Mouse (Mus musculus) heart, postnatal 0 days (tissue): ENCODE results near the gene BC048562. TPM values are rescaled to one million over a fixed set of nuclear protein-coding genes. Genes with fewer than 3 reads are reported as not detected.

Source experiments
- ATAC-seq: fragments of 200-750 bp; cut with Nextera tagmentation; 2 replicates; pipeline ENCODE4 v1.8.0; 2017; ENCODE audit warnings: low read depth, moderate number of reproducible peaks, moderate library complexity; ENCODE audit not compliant: insufficient read depth
- DNase-seq: peaks from one replicate; pipeline ENCODE4 v3.0.0-alpha.2; 2016; ENCODE audit warnings: low spot score
- H3K27ac ChIP-seq: fragments of 300-500 bp; sonication (generic); 2 replicates; pipeline ENCODE4 v1.5.1; 2014; ENCODE audit warnings: low read depth, mild to moderate bottlenecking
- H3K27me3 ChIP-seq: fragments of 300-500 bp; sonication (generic); 2 replicates; pipeline ENCODE4 v1.6.1; 2014; ENCODE audit warnings: low read length, mixed read lengths; ENCODE audit not compliant: control insufficient read depth, insufficient read depth
- H3K36me3 ChIP-seq: fragments of 300-500 bp; sonication (generic); replicated peaks from 2 replicates; pipeline ENCODE4 v1.6.1; 2014; ENCODE audit warnings: low read length, mixed read lengths; ENCODE audit not compliant: control insufficient read depth, insufficient read depth
- H3K4me1 ChIP-seq: fragments of 300-500 bp; sonication (generic); 2 replicates; pipeline ENCODE4 v1.6.1; 2014; ENCODE audit warnings: antibody characterized with exemption; ENCODE audit not compliant: control insufficient read depth, insufficient read depth
- H3K4me2 ChIP-seq: fragments of 300-500 bp; sonication (generic); 2 replicates; pipeline ENCODE4 v1.6.1; 2014; ENCODE audit warnings: low read depth, mild to moderate bottlenecking, low read length, moderate library complexity
- H3K4me3 ChIP-seq: fragments of 300-500 bp; sonication (generic); 2 replicates; pipeline ENCODE4 v1.5.1; 2014; ENCODE audit warnings: low read depth, low read length
- H3K9ac ChIP-seq: fragments of 300-500 bp; sonication (generic); replicated peaks from 2 replicates; pipeline ENCODE4 v1.6.1; 2014; ENCODE audit warnings: low read depth, low read length, mixed read lengths
- H3K9me3 ChIP-seq: fragments of 300-500 bp; sonication (generic); replicated peaks from 2 replicates; pipeline ENCODE4 v1.6.1; 2016; ENCODE audit warnings: low read length; ENCODE audit not compliant: control insufficient read depth
- CTCF ChIP-seq: IDR thresholded peaks from 2 replicates; pipeline ENCODE4 v1.5.1; 2016; ENCODE audit warnings: antibody characterized with exemption, control low read depth, low read depth
- EP300 ChIP-seq: IDR thresholded peaks from 2 replicates; pipeline ENCODE4 v1.6.1; 2016; ENCODE audit warnings: antibody characterized with exemption, low read depth
- WGBS: fragments of 180-500 bp; shearing (Covaris S2); extraction: QIAGEN DNeasy Blood & Tissue Kit; methylation state at CpG from one replicate; pipeline ENCODE4 v1.1.7; 2014; 5-methylcytosine and 5-hydroxymethylcytosine counted together
- polyA plus RNA-seq: library from polyadenylated mRNA; unstranded; fragments of >200 nt; fragmentation: Nextera tagmentation; extraction: Ambion mirVana; gene quantifications from 2 replicates; pipeline ENCODE4 v1.2.1, GENCODE M21; 2015
- total RNA-seq: library from RNA; depleted of rRNA; stranded (reverse); fragments of >200 nt; gene quantifications from 2 replicates; pipeline ENCODE4 v1.2.3, GENCODE M21; 2014; ENCODE audit warnings: low replicate concordance

Gene BC048562
- total and polyA plus RNA-seq, 2 experiments from 2014 or later = not detected

DNA sequence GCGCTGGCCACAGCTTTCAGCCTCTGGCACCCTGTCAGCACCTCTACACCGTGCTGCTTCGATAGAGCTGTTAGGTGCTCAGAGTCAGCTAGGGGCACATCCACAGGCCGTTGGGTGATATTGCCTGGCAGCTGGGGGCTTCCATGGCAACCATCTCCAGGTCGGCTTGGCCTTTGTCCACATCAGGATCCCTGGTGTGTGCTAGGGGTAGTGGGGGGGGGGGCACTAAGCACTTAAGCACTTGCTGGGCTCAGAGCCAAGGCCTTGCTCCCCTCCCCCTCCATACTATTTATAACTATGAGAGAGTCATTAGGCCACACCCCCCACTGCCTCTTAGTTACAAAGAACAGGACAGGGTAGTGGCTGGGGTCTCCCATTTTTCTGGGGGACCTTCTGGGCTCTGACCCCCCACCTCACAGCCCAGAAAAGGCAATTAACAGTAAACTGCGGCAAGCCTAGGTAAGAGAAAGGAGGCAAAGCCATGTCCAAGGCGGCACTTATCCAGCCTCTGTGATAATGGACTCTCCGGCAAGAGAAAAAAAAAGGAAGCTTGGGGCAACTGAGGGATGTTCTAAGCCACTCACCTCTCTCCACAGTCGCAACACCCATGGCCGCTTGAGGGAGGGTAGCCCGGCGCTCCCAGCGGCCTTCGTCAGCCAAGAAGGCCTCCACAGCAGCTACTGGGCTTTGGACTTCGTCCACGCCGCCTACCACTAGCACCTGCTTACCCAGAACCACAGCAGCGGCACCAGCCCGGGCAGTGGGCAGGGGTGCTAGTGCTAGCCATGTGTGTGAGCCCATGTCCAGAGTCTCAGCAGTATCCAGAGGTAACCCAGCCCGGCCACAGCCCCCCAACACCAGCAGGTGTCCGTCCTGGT is 14.2 kb downstream of the BC048562 start:
- peak overlapping the region; percentile 98 for H3K4me2 ChIP-seq
- no peaks in the 10 kb centered on the region for H3K9me3 ChIP-seq
- no peaks in the 10 kb centered on the region for H3K27me3 ChIP-seq
- TF ChIP-seq CTCF (0 out of 2 replicates have a peak, but pooled peaks have one; percentile 11), EP300 (peak; percentile 81)
- peak; percentile 89 for DNase-seq
- H3K4me3 ChIP-seq = peak overlapping the region; percentile 65
- 33% methylated on average over 21 of the region's 21 CpGs for WGBS
- H3K4me1 ChIP-seq = peaks cover 26% of the 10 kb centered on the region
- peak overlapping the region; percentile 93 for H3K27ac ChIP-seq
- peak overlapping the region; percentile 24 for H3K9ac ChIP-seq
- ATAC-seq = peak; percentile 83
- H3K36me3 ChIP-seq = peaks cover 12% of the 10 kb centered on the region

DNA sequence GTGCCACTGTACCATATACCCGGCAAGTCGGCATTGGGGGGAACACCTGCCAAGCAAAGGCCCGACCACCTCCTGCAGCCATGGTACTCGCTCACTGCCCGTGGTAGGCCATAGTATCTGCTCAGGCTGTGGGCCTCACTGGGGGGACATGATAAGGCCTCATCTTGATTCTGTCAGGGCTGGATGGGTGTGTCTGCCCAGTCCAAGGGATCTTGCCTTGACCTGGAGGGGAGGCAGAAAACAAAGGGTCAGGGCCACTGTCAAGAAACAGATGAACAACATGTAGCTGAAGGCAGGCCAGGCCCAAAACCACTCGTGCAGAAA is 14.8 kb downstream of the BC048562 start:
- ATAC-seq = no peak
- peak overlapping the region; percentile 98 for H3K4me2 ChIP-seq
- WGBS = 38% methylated on average over 6 of the region's 6 CpGs
- H3K9me3 ChIP-seq = no peaks in the 10 kb centered on the region
- TF ChIP-seq EP300 = no peak
- TF ChIP-seq CTCF = no peak
- H3K4me1 ChIP-seq = peaks cover 24% of the 10 kb centered on the region
- H3K27me3 ChIP-seq = no peaks in the 10 kb centered on the region
- peak overlapping the region; percentile 93 for H3K27ac ChIP-seq
- peak overlapping the region; percentile 24 for H3K9ac ChIP-seq
- no peak for DNase-seq
- peak overlapping the region; percentile 65; the same call in 1 of the 2 replicates for H3K4me3 ChIP-seq
- peaks cover 12% of the 10 kb centered on the region for H3K36me3 ChIP-seq

DNA sequence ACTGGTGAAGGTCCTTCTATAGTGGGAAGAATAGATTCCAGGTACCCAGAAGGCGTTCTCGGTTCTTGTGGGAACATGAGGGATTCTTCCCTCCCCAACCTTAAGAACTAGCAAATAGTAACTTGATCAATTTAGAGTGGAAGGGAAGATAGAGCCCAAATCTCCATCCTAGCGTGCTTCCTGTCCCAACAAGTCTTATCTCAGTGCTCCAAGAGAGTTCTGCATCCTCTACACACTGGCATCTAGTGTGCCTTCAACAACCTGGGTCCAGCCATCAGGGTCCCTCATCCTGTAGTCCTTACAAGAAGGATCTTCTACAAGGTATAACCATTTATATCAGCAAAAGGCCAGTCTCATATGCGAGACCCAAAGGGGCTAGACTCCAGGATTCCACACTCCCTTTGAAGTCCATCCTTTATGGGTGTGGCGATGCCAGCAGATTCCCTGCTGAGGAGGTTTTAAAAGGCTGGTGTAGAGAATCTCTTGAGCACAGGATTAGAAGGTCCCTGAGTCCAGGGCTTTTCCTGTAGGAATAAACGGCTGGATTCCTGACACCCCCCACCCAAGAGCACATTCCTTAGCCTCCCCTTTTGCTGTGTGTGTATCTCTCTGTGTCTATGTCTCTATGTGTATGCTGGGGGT is 15.4 kb downstream of the BC048562 start:
- H3K27ac ChIP-seq = peak overlapping the region; percentile 93
- H3K4me2 ChIP-seq = peak overlapping the region; percentile 98
- peaks cover 12% of the 10 kb centered on the region for H3K36me3 ChIP-seq
- no peaks in the 10 kb centered on the region for H3K9me3 ChIP-seq
- 39% methylated on average over 6 of the region's 6 CpGs for WGBS
- DNase-seq = no peak
- peak overlapping the region; percentile 67 for H3K9ac ChIP-seq
- no peak for ATAC-seq
- peaks cover 24% of the 10 kb centered on the region for H3K4me1 ChIP-seq
- peak overlapping the region; percentile 65 for H3K4me3 ChIP-seq
- no peak for TF ChIP-seq CTCF
- no peak for TF ChIP-seq EP300
- H3K27me3 ChIP-seq = no peaks in the 10 kb centered on the region

DNA sequence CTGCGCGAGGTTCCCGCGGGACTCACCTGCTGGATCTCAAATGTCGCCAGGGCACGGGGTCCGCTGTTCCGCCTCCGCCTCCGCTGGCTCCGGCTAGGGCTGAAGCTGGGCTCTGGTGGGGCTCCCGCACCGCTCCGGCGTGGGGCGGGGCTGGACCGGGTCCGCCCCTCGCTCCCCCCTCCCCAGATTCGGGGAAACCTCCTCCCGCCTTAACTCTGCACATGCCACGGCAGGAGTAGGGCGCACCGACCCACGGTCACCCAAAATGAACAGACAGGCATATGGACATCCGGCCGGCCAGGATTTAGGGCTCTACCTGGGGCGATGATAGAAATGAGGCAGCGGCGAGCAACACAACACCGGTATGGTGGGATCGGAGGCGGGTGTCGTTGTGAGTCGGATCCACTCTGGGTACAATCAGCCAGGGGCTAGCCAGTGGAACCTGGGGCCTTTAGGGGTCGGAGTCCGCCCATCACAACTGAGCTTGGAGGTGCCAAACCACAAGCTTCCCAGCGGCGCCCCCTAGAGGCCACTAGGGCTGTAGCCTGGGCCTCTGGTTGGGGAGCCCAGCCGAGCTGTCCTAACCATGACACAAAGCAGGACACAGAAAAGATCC is 16.1 kb downstream of the BC048562 start:
- 0 out of 2 replicates have a peak, but pooled peaks have one; percentile 30 for TF ChIP-seq EP300
- peak; percentile 89 for TF ChIP-seq CTCF
- H3K9ac ChIP-seq = peak overlapping the region; percentile 67
- peaks cover 24% of the 10 kb centered on the region for H3K4me1 ChIP-seq
- WGBS = under 1% methylated on average over 40 of the region's 40 CpGs
- H3K4me2 ChIP-seq = peak overlapping the region; percentile 98
- peak; percentile 86 for DNase-seq
- H3K27me3 ChIP-seq = no peaks in the 10 kb centered on the region
- peak; percentile 76 for ATAC-seq
- H3K36me3 ChIP-seq = peaks cover 11% of the 10 kb centered on the region
- H3K27ac ChIP-seq = peak overlapping the region; percentile 93
- peak overlapping the region; percentile 65 for H3K4me3 ChIP-seq
- no peaks in the 10 kb centered on the region for H3K9me3 ChIP-seq

DNA sequence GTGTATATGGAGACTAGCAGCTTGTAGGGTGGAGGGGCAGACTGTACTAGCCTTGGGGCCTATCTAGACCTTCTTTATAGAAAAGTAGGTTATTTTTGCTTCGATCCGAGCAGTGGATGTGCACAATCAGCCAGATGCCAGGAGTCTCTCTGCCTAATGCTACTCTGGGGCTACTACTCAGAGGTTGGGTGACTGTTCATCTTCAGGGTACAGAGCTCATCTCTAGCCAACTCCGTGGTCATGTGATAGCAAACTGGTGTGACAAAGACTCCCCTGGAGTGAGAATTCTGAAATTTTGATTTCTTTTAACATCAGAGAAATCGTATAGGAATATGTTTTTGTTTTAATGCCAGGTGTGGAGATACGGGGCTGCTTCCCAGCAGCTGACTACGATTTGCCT is 16.6 kb downstream of the BC048562 start:
- H3K9me3 ChIP-seq = no peaks in the 10 kb centered on the region
- peaks cover 24% of the 10 kb centered on the region for H3K4me1 ChIP-seq
- H3K4me3 ChIP-seq = peak overlapping the region; percentile 65
- WGBS = 27% methylated on average over 6 of the region's 6 CpGs
- H3K4me2 ChIP-seq = peak overlapping the region; percentile 98
- no peak for TF ChIP-seq CTCF
- TF ChIP-seq EP300 = peak; percentile 31; the same call in 1 of the 2 replicates
- H3K27me3 ChIP-seq = no peaks in the 10 kb centered on the region
- DNase-seq (no peak), ATAC-seq (no peak)
- H3K36me3 ChIP-seq = peaks cover 6% of the 10 kb centered on the region
- peak overlapping the region; percentile 67; the same call in 1 of the 2 replicates for H3K9ac ChIP-seq
- peak overlapping the region; percentile 93; the same call in 1 of the 2 replicates for H3K27ac ChIP-seq
